ENCODE assay signal across 8 mouse cellular contexts in genomic region chr11:103168690-103169390, GRCm38 (mm10). TPM values are rescaled to one million over a fixed set of nuclear protein-coding genes. Genes with fewer than 3 reads are reported as not detected.
DNase-seq lines count a peak whose midpoint lies in the region; ATAC-seq lines count a peak whose summit lies in the region.

No protein-coding gene starts in this region.

- peaks cover 12% of the 10 kb centered on the region; the same call in 1 of the 2 replicates for H3K27me3 ChIP-seq in forebrain, embryonic 16.5 days (replicated peaks; ENCODE audit: control insufficient read depth, insufficient read depth, low read length)

- WGBS in forebrain, embryonic 16.5 days = 26% methylated on average over 9 of the region's 9 CpGs

- peak; percentile 34 for DNase-seq in urinary bladder, adult 2 months (ENCODE audit: low spot score)
- DNase-seq in urinary bladder, postnatal 10 days (ENCODE audit: low spot score) = no peak
- peak; percentile 54 for DNase-seq in c-Kit-positive CD71-positive TER-119-positive erythroid progenitor cells, embryonic 14.5 days (ENCODE audit: low spot score)
- DNase-seq in gastrocnemius, adult 8-10 months (ENCODE audit: low spot score in 2 of 2) = peak; percentile 51 to 60
- DNase-seq in layer of hippocampus, adult 18-20 months (ENCODE audit: low spot score in 2 of 2) = peak; percentile 77 to 92
- peak; percentile 76 for DNase-seq in lung, postnatal 25 days (ENCODE audit: low spot score)
- peak; percentile 69 for DNase-seq in right cerebral cortex, postnatal 25 days

- H3K9ac ChIP-seq in forebrain, embryonic 16.5 days (replicated peaks; ENCODE audit: low read depth, low read length) = no peak overlapping the region

- ATAC-seq in forebrain, embryonic 16.5 days = no peak

- no peaks in the 10 kb centered on the region for H3K9me3 ChIP-seq in forebrain, embryonic 16.5 days (ENCODE audit: control insufficient read depth, low read length)

- H3K36me3 ChIP-seq in forebrain, embryonic 16.5 days (ENCODE audit: control insufficient read depth, insufficient read depth) = no peaks in the 10 kb centered on the region

- H3K4me3 ChIP-seq in forebrain, embryonic 16.5 days (replicated peaks; ENCODE audit: low read length) = no peak overlapping the region

- H3K4me1 ChIP-seq in forebrain, embryonic 16.5 days (replicated peaks; ENCODE audit: control insufficient read depth, insufficient read depth, low read length) = peaks cover 17% of the 10 kb centered on the region

- no peak overlapping the region for H3K4me2 ChIP-seq in forebrain, embryonic 16.5 days (ENCODE audit: low read length)

- H3K27ac ChIP-seq in forebrain, embryonic 16.5 days (ENCODE audit: low read length) = no peak overlapping the region

RNA-seq across cellular contexts. Expression of gene Fmnl1, which starts 2.1 kb away (rescaled TPM):
- polyA plus RNA-seq in urinary bladder, adult 2 months (2012; rRNA removed) = 6.4 and 6.6 TPM in 2 replicates
- 1 to 10 TPM; 2.2 to 3.9 (median 3.5) TPM for total RNA-seq in gastrocnemius, adult 8-10 months (2022)
- 100 to 1,000 TPM; 132 to 148 TPM for total RNA-seq in layer of hippocampus, adult 18-20 months (2021)
- polyA plus RNA-seq in forebrain, embryonic 16.5 days (2015; fragmentation: Nextera tagmentation; extraction: Ambion mirVana) = 2.7 and 6.7 TPM in 2 replicates

RNA-seq across cellular contexts. Expression of gene Hexim2, which starts 36.6 kb away (rescaled TPM):
- polyA plus RNA-seq in urinary bladder, adult 2 months (2012; rRNA removed) = 4.1 and 4.5 TPM in 2 replicates
- 1 to 10 TPM; 1.7 to 4.0 (median 2.8) TPM for total RNA-seq in gastrocnemius, adult 8-10 months (2022)
- total RNA-seq in layer of hippocampus, adult 18-20 months (2021) = 10 to 100 TPM; 11.2 to 12.5 TPM
- 19.9 and 25.9 TPM in 2 replicates for polyA plus RNA-seq in forebrain, embryonic 16.5 days (2015; fragmentation: Nextera tagmentation; extraction: Ambion mirVana)

RNA-seq across cellular contexts. Expression of gene 1700023F06Rik, which starts 39.5 kb away (rescaled TPM):
- 1.3 and 3.3 TPM in 2 replicates for polyA plus RNA-seq in urinary bladder, adult 2 months (2012; rRNA removed)
- not detected for total RNA-seq in gastrocnemius, adult 8-10 months (2022)
- 1 to 10 TPM; 1.6 to 2.2 TPM for total RNA-seq in layer of hippocampus, adult 18-20 months (2021)
- polyA plus RNA-seq in forebrain, embryonic 16.5 days (2015; fragmentation: Nextera tagmentation; extraction: Ambion mirVana) = 0.73 and 1.5 TPM in 2 replicates

RNA-seq across cellular contexts. Expression of gene Spata32, which starts 49.4 kb away (rescaled TPM):
- not detected in 2 replicates for polyA plus RNA-seq in urinary bladder, adult 2 months (2012; rRNA removed)
- not detected for total RNA-seq in gastrocnemius, adult 8-10 months (2022)
- total RNA-seq in layer of hippocampus, adult 18-20 months (2021) = 1 to 10 TPM in 1 of 2 experiments, under 1 TPM in 1; 0.99 to 1.6 TPM
- polyA plus RNA-seq in forebrain, embryonic 16.5 days (2015; fragmentation: Nextera tagmentation; extraction: Ambion mirVana) = 0.22 TPM in 1 of 2 replicates, not detected in the other

RNA-seq across cellular contexts. Expression of gene Hexim1, which starts 52.8 kb away (rescaled TPM):
- 28.4 and 29.3 TPM in 2 replicates for polyA plus RNA-seq in urinary bladder, adult 2 months (2012; rRNA removed)
- 10 to 100 TPM; 15.1 to 25.6 (median 18.7) TPM for total RNA-seq in gastrocnemius, adult 8-10 months (2022)
- 10 to 100 TPM; 53.7 to 57.3 TPM for total RNA-seq in layer of hippocampus, adult 18-20 months (2021)
- 3.5 and 4.1 TPM in 2 replicates for polyA plus RNA-seq in forebrain, embryonic 16.5 days (2015; fragmentation: Nextera tagmentation; extraction: Ambion mirVana)

Comparison
In these comparisons a context has a peak if more than half of its experiments do, and no peak if none do; other contexts are left out.
1. RNA of gene Fmnl1, which starts 2.1 kb away (total RNA-seq): 132 to 148 TPM in layer of hippocampus, adult 18-20 months; 2.2 to 3.9 TPM in gastrocnemius, adult 8-10 months; every median in the first group is over 10 times any median in the second.